Mouse (Mus musculus): ENCODE results near the gene Zfp683. TPM values are rescaled to one million over a fixed set of nuclear protein-coding genes. Genes with fewer than 3 reads are reported as not detected.
A peak's percentile ranks its signal among the peaks of the same experiment; 100 is the strongest.

Zfp683 gene
- total RNA-seq, 2 experiments from 2014 or later: not detected

DNA sequence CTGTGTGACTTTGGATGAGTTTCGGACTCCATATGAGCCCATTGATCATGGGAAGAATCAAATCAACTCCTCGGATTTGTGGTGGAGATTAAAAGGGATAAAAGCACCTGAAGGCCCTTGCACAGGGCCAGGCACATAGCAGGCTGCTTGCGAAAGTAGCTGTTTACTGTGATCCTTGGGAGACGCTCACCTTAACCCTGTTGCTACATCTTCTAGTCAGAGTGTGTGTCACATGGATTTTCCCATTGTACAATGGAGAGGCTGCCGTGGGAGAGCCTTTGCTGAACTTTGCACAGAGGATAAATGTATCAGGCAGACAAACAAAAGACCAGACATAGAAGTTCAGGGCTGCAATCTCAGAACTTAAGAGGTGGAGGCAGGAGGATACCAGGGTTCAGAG, 1.7 kb upstream of the Zfp683 start:
- DNase-seq: no peak

DNA sequence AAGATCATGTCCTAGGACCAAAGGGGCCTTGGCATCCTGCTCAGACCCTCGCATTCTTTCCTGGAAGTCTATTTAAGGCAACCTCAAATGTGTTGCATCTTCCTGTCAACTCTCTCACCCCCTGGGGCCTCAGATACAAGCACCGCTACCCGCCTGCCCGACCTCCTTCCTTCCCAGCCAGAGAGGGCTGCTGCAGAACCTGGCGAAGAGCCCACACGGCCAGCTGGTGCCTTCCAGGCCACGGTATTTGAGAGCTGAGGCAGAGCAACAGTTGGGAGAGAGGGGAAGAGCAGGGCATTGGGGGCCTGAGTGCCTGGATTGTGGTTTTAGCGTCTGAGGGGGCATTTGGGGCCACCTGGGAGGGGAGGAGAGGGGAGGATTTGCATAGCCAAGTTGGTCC, 1.1 kb upstream of the Zfp683 start:
- DNase-seq: peak; percentile 11 to 25

DNA sequence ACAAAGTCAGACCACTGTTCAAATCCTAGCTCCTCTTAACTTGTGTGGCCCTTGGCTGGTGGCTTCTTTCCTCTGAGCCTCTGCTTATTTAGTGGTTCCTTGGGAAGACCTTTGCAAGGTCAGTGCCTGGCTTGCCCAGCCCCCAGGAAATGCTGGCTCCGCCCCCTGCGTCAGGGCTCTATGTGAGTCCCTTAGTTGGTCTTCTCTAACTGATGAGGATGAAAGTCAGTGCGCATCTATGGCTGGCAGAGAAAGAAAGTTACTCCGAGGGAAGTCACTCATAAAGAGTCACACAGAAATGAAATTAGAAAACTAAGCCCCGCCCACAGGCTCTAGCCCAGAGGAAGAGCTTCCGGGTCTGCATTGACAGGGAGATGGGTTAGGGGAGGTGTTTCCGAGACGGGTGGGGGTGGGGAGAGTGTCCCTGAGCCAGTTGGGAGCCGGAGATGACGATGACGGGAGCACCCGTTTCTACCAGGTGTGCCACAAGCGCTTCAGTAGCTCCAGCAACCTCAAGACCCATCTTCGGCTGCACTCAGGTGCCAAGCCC, 4.6 kb downstream of the Zfp683 start:
- DNase-seq: no peak

DNA sequence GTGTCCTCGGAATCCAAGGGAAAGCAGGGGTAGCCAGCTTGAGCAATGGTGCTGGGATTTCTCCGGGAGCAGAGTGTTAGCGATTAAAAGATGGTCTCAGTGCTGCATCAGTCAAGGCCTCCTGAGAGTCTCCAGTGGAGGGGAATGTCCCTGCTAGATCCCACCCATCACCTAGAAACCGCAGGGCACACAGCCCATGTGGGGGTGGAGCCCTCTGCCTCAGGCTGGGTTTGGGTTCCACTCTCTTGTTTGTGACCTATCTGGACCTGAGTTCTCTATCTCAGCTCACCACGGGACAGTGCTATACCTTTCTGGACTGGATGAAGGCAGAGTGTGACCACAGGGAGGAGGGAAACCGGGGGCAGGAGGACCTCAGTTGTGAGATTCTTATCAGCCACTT, 5.3 kb downstream of the Zfp683 start:
- no peak for DNase-seq

DNA sequence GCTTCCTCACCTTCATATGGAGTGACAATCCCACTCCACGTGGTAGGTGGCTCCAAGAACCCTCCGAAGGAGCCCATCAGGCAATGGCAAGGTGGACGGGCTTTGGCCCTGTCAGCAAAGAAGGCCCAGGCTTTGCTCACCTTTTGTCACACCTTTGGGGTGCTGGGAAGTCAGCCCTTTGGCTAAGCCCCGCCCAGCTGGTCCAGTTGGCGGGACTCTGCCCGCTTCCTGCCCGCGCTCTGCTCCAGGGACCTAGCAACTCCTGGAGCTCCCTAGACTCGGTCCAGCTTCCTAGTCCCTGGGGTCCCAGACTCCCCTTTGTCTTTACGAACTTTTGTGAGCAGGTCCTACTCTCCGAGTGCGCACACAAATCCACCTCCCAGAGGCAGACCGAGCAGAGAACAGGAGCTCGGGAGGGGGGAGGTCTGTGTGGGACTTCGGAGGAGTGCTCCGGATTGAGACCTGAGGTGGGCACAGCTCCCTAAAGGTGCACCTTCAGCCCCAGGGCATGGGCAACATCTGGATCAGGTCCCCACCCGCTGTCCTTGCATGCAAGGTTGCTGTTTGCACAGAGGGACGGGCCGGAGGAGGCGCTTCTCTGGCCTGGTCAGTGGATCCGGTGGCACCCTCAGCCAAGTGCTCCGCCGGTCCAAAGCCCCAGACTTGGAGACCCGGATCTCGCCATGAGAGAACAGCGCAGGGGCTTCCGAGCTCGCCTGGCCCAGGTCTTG, 6.7 kb downstream of the Zfp683 start, which contains the start of gene Crybg2:
Crybg2 (plus strand) TSS at position 681 of the 731 bp plus-strand sequence.
- DNase-seq: no peak

DNA sequence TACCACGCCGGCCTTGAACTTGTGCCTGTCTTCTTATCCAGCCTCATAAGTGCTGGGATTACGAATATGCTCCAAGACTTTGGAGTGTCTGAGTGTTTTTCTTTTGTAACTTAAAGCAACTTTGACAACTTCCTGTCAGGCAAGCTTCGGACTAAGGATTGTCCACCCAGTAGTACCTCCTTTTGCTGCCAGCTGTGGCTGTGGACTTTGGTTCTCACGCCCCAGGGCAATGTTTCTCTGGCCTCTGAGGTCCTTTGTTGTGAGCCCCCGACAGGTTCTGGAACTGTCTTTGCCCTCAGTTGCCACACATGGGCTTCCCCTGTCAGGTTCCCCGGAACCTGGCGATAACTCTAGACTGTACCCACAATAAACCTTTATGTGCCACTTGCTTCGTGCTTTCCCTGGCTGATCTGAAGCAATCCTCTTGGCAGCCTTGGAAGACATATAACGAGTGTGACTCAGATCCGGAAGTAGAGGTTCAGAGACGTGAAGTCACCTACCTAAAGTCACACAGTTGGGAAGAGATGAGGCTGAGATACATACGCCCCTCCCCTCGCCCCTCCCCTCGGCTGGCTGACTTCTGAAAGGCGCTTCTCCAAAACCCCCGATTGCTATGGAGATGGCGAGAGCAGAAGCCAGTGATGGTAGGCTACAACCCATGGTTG, 7.7 kb downstream of the Zfp683 start:
- DNase-seq: no peak

DNA sequence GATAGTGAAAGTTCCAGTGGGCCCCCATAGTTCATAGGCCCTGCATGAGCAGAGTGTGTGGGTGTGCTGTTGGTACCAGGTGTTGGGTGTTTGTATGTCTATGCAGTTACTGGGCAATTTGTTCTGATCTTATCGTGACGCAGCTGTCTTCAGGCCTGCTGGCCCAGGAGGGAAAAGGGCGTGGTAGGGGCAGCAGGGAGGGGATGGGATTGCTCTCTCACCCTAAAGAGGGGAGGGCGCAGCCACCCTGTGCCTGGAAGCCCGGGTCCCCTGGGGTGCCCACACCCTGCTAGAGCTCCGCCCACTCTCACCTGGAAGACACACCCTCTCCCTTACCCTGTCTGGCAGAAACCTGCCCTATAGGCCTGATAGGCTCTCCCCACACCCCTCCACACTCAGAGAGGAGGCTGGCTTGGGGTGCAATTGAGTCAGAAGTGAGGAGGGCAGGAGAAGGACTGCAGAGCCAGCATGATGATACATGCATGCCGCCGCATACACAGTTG, 8.4 kb downstream of the Zfp683 start:
- no peak for DNase-seq

DNA sequence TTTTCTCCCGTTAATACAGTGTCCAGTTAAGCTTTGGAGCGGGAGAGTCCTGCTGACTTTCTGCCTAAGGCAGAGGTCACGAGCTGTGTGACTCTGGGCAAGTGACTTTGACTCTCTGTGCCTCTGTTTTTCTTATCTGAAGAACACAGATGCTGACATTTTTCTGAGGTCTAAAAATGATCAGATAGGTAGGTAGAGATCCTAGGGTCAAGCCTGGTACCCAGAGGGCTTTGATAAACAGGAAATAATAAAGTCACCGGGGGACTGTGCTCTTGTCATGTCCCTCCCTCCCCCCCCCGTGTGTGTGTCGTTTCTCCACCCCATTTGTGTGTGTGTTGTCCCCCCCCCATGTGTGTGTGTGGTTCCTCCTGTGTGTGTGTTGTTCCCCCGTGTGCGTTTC, 8.9 kb downstream of the Zfp683 start:
- no peak for DNase-seq

DNA sequence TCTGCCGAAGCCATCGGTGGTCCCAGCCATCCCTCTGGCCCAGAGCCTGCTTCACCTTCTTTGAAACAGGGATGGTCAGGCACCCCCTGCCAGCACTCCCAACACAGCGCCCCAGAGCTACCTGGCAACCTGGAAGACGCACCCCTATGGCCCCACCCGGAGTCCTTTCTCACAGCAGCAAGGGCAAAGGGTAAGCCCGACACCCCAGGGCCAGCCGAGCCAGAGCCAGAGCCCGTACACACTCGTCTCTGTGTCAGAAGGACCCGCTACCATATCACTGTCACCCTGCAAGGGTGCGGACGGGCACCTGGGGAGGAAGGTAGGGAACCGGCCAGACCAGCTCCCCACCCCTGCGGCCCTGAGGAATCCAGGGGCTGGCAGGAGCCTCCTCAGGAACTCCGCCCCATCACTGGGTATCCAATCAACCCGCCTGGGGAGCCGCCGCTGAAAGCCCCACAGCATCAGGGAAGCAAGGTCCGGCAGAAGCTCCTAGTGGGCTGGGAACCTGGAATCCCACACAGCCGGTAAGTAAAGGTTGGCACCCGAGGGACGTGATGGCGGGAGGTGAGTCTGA, 11.9 kb downstream of the Zfp683 start:
- no peak for DNase-seq

DNA sequence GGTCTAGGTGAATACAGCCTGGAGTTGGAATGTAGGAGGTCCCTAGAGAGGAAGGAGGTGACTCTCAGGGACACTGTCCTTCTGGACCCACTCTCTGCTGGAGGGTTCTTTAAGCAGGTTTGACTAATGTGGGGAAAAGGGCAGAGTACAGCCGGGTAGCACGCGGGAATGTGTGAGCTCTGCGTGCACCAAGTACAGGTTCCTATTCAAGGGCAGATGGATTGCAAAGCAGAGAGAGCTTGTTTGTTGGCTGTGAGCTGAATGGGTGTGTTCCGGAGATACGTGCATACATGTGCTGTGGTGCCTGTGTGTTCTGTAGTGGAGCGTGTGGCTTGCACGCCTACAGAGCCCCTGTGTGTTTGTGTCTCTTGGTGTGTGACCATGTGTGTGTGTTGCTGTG, 13.7 kb downstream of the Zfp683 start:
- no peak for DNase-seq

DNA sequence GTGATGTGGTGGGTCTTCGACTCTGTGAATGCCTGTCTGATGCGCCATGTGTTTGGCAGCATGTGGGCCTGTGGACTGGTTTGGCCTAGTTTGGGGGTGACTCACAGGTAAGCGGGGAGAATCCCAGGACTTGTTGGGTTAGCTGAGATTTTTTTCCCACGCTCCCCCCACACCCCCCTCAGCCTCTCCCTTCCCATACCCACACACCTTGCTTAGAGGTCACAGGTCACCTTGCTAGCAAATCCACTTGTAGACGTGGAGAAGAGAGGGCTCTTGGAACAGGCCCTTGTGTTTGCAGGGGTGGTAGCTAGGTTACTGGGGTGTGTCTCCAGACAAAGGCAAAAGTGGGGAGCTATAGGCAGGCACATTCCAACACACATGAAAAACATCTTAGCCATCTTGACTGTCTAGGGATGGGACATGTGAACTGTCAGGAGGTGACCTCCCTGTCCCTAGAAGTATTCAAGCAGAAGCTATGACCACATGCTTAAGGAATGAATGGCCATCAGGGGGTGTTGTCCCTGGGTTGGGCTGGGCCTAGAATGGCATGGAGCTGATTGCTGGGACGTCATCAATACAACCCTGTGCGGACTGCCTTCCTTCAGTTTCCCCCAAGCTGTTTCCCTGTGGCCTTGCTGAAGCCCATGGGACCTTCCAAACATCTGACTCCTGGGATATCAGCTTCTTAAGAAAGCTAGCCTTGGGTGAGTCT, 14.4 kb downstream of the Zfp683 start:
- no peak for DNase-seq

DNA sequence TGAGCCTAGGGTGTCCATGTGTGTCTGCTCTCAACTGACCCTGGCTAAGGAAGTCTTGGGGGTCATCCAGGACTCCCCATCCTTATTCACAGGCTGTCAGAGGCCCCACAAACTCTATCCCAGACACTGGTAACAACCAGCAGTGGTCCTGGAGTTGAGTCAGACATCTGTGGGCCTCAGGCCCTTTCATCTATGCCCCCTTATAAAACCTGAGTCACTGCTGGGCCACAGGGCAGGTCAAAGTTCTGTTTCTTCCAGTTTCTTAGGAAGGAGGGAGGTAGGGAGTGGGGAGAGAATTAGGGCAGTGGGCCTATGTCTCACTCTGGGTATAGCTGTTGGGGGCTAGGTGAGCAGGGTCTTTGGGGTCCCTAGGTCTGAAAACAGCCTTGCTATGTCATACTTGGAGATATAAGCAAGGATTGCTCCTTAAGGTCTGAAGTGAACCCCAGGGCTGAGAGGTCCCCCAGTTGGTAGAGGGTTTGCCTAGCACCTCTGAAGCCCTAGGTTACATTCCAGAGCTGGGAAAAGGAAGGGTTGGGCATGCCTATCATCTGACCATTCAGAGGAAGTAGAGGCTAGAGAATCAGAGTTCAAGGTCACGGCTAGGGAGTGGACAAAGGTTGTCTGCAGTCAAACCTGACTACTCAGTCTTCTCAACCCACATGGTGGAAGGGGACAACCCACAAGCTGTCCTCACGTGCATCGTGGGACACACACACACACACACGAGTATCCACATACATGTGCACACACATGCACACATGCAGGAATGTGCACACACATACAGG, 15.3 kb downstream of the Zfp683 start:
- no peak for DNase-seq

DNA sequence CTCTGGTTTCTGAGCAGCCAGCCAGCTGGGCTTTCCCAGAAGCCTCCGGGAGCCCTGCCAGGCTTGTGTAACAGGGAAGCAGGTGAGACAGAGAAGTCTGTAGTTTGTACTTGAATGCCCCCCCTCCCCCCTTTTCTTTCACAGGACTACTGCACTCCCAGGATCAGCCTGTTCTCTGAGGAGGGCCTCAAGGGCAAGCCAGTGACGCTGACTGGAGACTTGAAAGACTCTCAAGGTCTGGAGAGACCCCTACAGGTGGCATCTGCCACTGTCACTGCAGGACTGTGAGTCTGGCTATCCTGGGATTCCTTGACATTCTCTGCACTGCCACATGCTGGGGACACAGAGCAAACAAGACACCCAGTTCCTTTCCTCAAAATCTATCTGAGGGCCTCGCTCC, 25.1 kb downstream of the Zfp683 start:
- DNase-seq: peak; percentile 20 to 30

DNA sequence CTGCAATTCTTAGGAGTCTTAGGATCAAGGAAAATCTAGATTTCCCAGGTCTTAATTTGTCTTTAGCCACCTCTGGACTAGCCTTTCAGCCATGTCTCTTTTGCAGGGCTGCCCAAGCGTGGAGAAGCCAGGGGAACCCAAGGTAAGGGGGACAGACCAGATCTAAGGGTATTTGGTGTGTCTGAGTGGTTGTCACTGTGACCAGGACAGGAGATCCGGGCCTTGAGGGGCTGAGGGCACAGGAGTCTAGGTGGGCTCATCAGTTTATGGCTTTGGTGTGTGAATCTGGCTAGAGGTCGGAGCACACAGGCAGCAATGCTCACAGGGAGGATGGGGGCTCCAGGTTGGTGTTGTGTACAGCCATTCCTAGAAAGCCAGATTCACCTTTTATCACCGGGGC, 27.0 kb downstream of the Zfp683 start:
- DNase-seq: no peak

DNA sequence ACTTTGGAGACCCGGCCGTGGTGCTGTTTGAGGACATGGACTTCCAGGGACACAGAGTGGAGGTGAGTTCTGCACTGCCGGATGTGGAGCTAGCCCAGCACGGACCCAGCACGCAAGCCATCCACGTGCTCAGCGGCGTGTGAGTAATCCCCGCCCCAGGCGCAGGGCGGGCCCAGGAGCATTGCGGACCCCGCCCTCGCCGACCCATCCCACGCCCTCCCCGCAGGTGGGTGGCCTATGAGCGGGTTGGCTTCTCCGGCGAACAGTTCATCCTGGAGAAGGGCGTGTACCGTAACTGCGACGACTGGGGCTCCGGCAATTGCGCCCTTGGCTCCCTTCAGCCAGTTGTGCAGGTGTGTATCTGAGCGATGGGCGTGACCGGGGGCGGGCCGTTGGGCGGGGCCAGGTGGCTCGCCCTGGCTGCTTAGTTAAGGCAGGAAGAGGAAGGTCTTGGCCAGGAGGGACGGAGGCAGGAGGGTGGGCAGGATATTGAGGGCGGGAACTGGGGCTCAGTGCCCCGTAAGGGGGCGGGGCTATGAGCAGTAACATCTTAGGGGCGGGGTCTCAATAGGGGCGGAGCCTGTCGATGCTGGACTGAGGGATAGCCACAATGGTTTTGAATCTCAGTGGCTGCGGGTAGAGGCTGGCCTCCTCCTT, 28.2 kb downstream of the Zfp683 start:
- peak; percentile 39 to 43 for DNase-seq

DNA sequence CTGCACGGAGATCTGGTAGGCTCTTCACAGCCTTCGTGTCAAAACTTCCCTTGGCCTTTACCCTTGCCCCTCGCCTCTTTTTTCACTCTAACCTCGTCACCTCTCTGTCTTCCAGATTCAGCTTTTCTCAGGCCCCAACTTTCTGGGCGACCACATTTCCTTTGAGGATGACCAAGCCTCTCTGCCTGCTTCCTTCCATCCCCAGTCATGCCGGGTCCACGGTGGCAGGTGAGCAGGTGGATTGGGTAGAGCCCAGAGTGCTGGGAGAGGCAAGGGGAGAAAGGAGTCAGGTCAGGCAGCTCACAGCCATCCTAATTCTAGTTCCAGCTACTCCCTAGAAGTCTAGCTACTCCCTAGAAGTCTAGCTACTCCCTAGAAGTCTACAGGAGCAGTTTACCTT, 28.8 kb downstream of the Zfp683 start:
- DNase-seq: no peak

DNA sequence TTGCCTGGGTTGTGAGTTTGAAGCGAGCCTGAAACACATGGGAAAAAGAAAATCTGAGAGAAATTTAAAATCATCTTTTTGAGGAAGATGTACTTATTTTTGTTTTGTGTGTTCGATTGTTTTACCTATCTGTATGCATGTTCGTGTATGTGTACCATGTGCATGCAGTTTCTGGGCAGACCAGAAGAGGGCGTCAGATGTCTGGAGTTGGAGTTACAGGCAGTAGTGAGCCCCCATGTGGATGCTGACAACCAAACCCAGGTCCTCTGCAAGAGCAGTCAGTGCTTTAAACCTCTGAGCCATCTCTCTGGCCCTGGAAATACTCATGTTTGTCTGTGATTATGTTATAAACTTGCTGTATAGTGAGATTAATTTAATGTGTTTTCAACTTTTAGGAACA, 31.4 kb downstream of the Zfp683 start:
- DNase-seq: no peak

DNA sequence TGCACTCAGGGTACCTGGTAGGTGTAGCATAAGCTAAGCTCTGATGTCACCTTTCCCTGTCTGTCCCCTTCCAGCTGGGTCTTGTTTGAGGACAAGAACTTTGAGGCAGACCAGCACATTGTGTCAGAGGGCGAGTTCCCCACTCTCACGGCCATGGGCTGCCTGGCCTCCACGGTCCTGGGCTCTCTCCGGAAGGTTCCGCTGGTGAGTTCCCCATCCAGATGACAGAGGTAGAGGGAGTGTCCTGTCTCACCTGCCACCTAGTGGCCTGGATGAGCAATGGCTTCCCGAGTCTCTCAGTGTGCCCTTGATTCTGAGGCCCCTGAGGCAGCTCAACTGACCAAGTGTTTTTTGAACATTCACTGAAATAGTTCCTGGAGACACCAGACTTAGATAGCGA, 33.8 kb downstream of the Zfp683 start:
- DNase-seq: peak in 1 of 2 experiments; percentile 14

DNA sequence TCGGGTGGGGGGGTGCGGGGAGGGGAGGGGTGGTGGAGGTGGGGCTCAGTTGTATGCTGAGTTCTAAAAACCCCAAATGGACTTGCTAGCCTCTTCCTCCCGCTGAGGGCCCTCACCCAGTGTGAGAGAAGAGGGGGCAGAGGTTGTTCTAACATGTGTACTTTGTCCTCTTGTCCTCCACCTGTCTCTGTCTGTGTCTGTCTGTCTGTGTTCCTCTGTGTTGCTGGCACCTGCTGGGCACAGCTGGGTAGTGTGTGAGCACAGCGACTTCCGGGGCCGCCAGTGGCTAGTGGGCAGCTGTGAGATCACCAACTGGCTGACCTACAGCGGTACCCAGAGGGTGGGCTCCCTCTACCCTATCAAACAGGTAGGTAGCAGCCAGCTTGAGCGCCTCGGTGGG, 35.4 kb downstream of the Zfp683 start:
- DNase-seq: no peak

DNA sequence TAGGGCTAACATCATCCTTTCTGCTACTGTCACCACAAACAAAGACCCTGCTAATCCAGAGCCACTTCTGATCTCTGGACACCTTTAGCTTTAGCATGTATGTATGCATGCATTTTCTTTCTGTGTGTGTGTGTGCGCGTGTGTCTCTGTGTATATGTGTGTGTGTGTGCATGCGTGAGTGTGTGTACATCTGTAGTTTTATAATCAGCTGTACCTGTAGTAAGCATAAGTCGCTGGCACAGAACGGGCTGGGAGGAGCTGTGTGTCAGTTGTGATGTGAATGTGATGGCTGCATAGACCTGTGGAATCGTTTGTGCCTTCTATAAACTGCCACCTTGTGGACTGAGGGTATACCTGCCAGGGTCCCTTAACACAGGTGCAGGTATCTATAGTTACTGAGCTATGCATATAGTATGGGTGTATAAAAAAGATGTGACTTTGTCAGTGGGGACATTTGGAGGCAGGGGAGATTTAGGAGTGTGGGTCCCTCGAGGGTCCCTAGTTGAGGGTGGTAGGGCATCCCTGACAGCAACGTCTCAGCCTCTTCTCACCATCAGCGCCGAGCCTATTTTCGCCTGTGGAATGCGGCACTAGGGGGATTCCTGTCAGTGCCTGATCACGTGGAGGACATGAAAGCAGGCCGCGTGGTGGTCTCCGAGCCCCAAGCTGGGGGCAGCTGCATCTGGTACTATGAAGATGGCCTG, 37.0 kb downstream of the Zfp683 start:
- no peak for DNase-seq

DNA sequence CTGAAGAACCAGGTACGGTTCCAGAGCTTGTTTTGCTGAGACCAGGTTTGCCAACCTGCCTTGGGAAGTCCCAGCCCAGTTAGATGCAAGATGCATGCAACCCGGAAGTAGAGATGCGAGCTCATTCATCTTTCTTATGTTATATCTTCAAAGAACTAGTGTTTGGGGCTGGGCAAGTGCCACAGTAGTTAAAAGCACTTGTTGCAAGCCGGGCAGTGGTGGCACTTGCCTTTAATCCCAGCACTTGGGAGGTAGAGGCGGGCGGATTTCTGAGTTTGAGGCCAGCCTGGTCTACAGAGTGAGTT, 37.5 kb downstream of the Zfp683 start:
- no peak for DNase-seq
